Mouse (Mus musculus) lung, postnatal 0 days (tissue): ENCODE data around the gene Vmp1. TPM values are rescaled to one million over a fixed set of nuclear protein-coding genes. Genes with fewer than 3 reads are reported as not detected.

Experiments
- ATAC-seq: fragments of 200-750 bp; cut with Nextera tagmentation; 2 replicates; pipeline ENCODE4 v1.8.0; 2017; ENCODE audit warnings: moderate library complexity
- DNase-seq: peaks from one replicate; pipeline ENCODE4 v3.0.0-alpha.2; 2016; ENCODE audit warnings: low spot score
- H3K27ac ChIP-seq: fragments of 300-500 bp; sonication (generic); 2 replicates; pipeline ENCODE4 v1.5.1; 2014; ENCODE audit warnings: antibody characterized with exemption, mild to moderate bottlenecking, low read length, mixed read lengths
- H3K27me3 ChIP-seq: fragments of 300-500 bp; sonication (generic); replicated peaks from 2 replicates; pipeline ENCODE4 v1.6.1; 2014; ENCODE audit warnings: low read length, mixed read lengths; ENCODE audit not compliant: insufficient read depth
- H3K36me3 ChIP-seq: fragments of 300-500 bp; sonication (generic); 2 replicates; pipeline ENCODE4 v1.6.1; 2014; ENCODE audit warnings: low read length, mixed read lengths; ENCODE audit not compliant: insufficient read depth
- H3K4me1 ChIP-seq: fragments of 300-500 bp; sonication (generic); 2 replicates; pipeline ENCODE4 v1.6.1; 2014; ENCODE audit warnings: antibody characterized with exemption, low read depth, low read length, mixed read lengths; ENCODE audit not compliant: insufficient read depth
- H3K4me2 ChIP-seq: fragments of 300-500 bp; sonication (generic); replicated peaks from 2 replicates; pipeline ENCODE4 v1.6.1; 2014; ENCODE audit warnings: low read depth, mild to moderate bottlenecking, low read length, moderate library complexity, mixed read lengths
- H3K4me3 ChIP-seq: fragments of 300-500 bp; sonication (generic); 2 replicates; pipeline ENCODE4 v1.5.1; 2014; ENCODE audit warnings: low read depth, low read length
- H3K9ac ChIP-seq: fragments of 300-500 bp; sonication (generic); replicated peaks from 2 replicates; pipeline ENCODE4 v1.6.1; 2014; ENCODE audit warnings: low read depth, mild to moderate bottlenecking
- H3K9me3 ChIP-seq: fragments of 300-500 bp; sonication (generic); 2 replicates; pipeline ENCODE4 v1.6.1; 2016; ENCODE audit warnings: low read length, mixed read lengths
- CTCF ChIP-seq: IDR thresholded peaks from 2 replicates; pipeline ENCODE4 v1.5.1; 2016; ENCODE audit warnings: antibody characterized with exemption, mild to moderate bottlenecking
- EP300 ChIP-seq: IDR thresholded peaks from 2 replicates; pipeline ENCODE4 v1.6.1; 2016; ENCODE audit warnings: antibody characterized with exemption, mild to moderate bottlenecking, control low read depth
- WGBS: fragments of 180-500 bp; shearing (Covaris S2); extraction: QIAGEN DNeasy Blood & Tissue Kit; methylation state at CpG from one replicate; pipeline ENCODE4 v1.1.7; 2014; 5-methylcytosine and 5-hydroxymethylcytosine counted together
- polyA plus RNA-seq: library from polyadenylated mRNA; unstranded; fragments of >200 nt; fragmentation: Nextera tagmentation; extraction: Ambion mirVana; gene quantifications from 2 replicates; pipeline ENCODE4 v1.2.1, GENCODE M21; 2015

Gene Vmp1
- 181 and 202 TPM in 2 replicates for polyA plus RNA-seq

GRCm38 (mm10) chr11:86683395-86684125 lies at the start of gene Vmp1, which contains the start of gene Ptrh2:
Gene Vmp1, minus strand, starts transcription at chr11:86683836.
Gene Ptrh2, plus strand, starts transcription at chr11:86683985.
- Histone ChIP-seq H3K36me3 (no peaks in the 10 kb centered on the region), H3K27me3 (no peaks in the 10 kb centered on the region), H3K9me3 (no peaks in the 10 kb centered on the region), H3K9ac (peak within 1 kb of the TSS; percentile 89), H3K4me1 (peaks cover 10% of the 10 kb centered on the region), H3K4me2 (peak within 1 kb of the TSS; percentile 93), H3K27ac (peak within 1 kb of the TSS; percentile 95), H3K4me3 (peak within 1 kb of the TSS; percentile 79)
- TF ChIP-seq CTCF (no peak), EP300 (peak; percentile 67)
- ATAC-seq (peak; percentile 93), DNase-seq (peak; percentile 98)
- WGBS, result 1% methylated on average over 56 of the region's 56 CpGs

- TF ChIP-seq CTCF, result no peak
- TF ChIP-seq EP300, result no peak
- Histone ChIP-seq H3K9ac (no peak overlapping the region), H3K27me3 (no peaks in the 10 kb centered on the region), H3K4me1 (no peaks in the 10 kb centered on the region), H3K4me2 (no peak overlapping the region), H3K27ac (no peak overlapping the region), H3K9me3 (no peaks in the 10 kb centered on the region), H3K4me3 (no peak overlapping the region), H3K36me3 (peaks cover 25% of the 10 kb centered on the region)
- WGBS, result 89% methylated on average over 2 of the region's 2 CpGs
- DNase-seq (no peak), ATAC-seq (no peak)
Measured at GRCm38 (mm10) chr11:86731443-86731842, 47.8 kb upstream of the Vmp1 start.

- H3K4me1 ChIP-seq, result no peaks in the 10 kb centered on the region
- ATAC-seq, result no peak
- no peak overlapping the region for H3K9ac ChIP-seq
- H3K27ac ChIP-seq, result no peak overlapping the region
- H3K9me3 ChIP-seq, result no peaks in the 10 kb centered on the region
- H3K4me2 ChIP-seq, result no peak overlapping the region
- H3K4me3 ChIP-seq, result no peak overlapping the region
- H3K27me3 ChIP-seq, result no peaks in the 10 kb centered on the region
- no peak for TF ChIP-seq CTCF
- TF ChIP-seq EP300, result no peak
- no peak for DNase-seq
- H3K36me3 ChIP-seq, result peaks cover 21% of the 10 kb centered on the region
Measured at GRCm38 (mm10) chr11:86725607-86726006, 42.0 kb upstream of the Vmp1 start.

GRCm38 (mm10) chr11:86724982-86725381 lies 41.3 kb upstream of the Vmp1 start:
- H3K36me3 ChIP-seq, result peaks cover 25% of the 10 kb centered on the region; the same call in 1 of the 2 replicates
- 55% methylated on average over 7 of the region's 7 CpGs for WGBS
- no peak overlapping the region for H3K4me2 ChIP-seq
- H3K27me3 ChIP-seq, result no peaks in the 10 kb centered on the region
- H3K4me3 ChIP-seq, result no peak overlapping the region
- peak; percentile 78 for ATAC-seq
- no peak overlapping the region; the same call in 1 of the 2 replicates for H3K27ac ChIP-seq
- H3K9ac ChIP-seq, result no peak overlapping the region
- H3K9me3 ChIP-seq, result no peaks in the 10 kb centered on the region
- H3K4me1 ChIP-seq, result no peaks in the 10 kb centered on the region
- TF ChIP-seq EP300, result 0 out of 2 replicates have a peak, but pooled peaks have one; percentile 21
- no peak for TF ChIP-seq CTCF
- DNase-seq, result peak; percentile 67

GRCm38 (mm10) chr11:86724004-86724403 lies 40.4 kb upstream of the Vmp1 start:
- Histone ChIP-seq H3K27ac (no peak overlapping the region), H3K36me3 (peaks cover 28% of the 10 kb centered on the region; the same call in 1 of the 2 replicates)

GRCm38 (mm10) chr11:86719390-86719789 lies 35.8 kb upstream of the Vmp1 start:
- DNase-seq, result no peak

More at GRCm38 (mm10) chr11:86724004-86724403, 40.4 kb upstream of the Vmp1 start:
- ATAC-seq, result peak; percentile 41; the same call in 1 of the 2 replicates
- Histone ChIP-seq H3K27me3 (no peaks in the 10 kb centered on the region), H3K9me3 (no peaks in the 10 kb centered on the region), H3K9ac (no peak overlapping the region), H3K4me2 (no peak overlapping the region), H3K4me3 (no peak overlapping the region), H3K4me1 (no peaks in the 10 kb centered on the region)
- TF ChIP-seq EP300 (0 out of 2 replicates have a peak, but pooled peaks have one; percentile 26), CTCF (no peak)
- WGBS, result 62% methylated on average over 3 of the region's 3 CpGs
- peak; percentile 60 for DNase-seq

More at GRCm38 (mm10) chr11:86719390-86719789, 35.8 kb upstream of the Vmp1 start:
- Histone ChIP-seq H3K4me3 (no peak overlapping the region), H3K36me3 (peaks cover 32% of the 10 kb centered on the region; the same call in 1 of the 2 replicates), H3K9me3 (no peaks in the 10 kb centered on the region), H3K4me2 (no peak overlapping the region), H3K27ac (no peak overlapping the region), H3K9ac (no peak overlapping the region), H3K4me1 (no peaks in the 10 kb centered on the region), H3K27me3 (no peaks in the 10 kb centered on the region)
- 91% methylated on average over 8 of the region's 8 CpGs for WGBS
- ATAC-seq, result no peak
- no peak for TF ChIP-seq EP300
- no peak for TF ChIP-seq CTCF
